Mouse (Mus musculus) forebrain, postnatal 0 days (tissue): Measurements from ENCODE around the gene Myo5a. TPM values are rescaled to one million over a fixed set of nuclear protein-coding genes. Genes with fewer than 3 reads are reported as not detected.

ENCODE experiments used
- ATAC-seq: fragments of 200-750 bp; cut with Nextera tagmentation; 2 replicates; pipeline ENCODE4 v1.8.0; 2017; ENCODE audit warnings: mild to moderate bottlenecking, moderate library complexity
- DNase-seq: peaks from one replicate; pipeline ENCODE4 v3.0.0-alpha.2; 2015
- H3K27ac ChIP-seq: fragments of 300-500 bp; sonication (generic); 2 replicates; pipeline ENCODE4 v1.5.1; 2014; ENCODE audit warnings: low read depth, mild to moderate bottlenecking, antibody characterized with exemption, low read length, moderate library complexity, mixed read lengths
- H3K27me3 ChIP-seq: fragments of 300-500 bp; sonication (generic); 2 replicates; pipeline ENCODE4 v1.6.1; 2014; ENCODE audit warnings: mild to moderate bottlenecking, low read length, mixed read lengths; ENCODE audit not compliant: insufficient read depth
- H3K36me3 ChIP-seq: fragments of 300-500 bp; sonication (generic); 2 replicates; pipeline ENCODE4 v1.6.1; 2014; ENCODE audit warnings: mild to moderate bottlenecking, moderate library complexity; ENCODE audit not compliant: insufficient read depth
- H3K4me1 ChIP-seq: fragments of 300-500 bp; sonication (generic); 2 replicates; pipeline ENCODE4 v1.6.1; 2014; ENCODE audit warnings: antibody characterized with exemption; ENCODE audit not compliant: insufficient read depth
- H3K4me2 ChIP-seq: fragments of 300-500 bp; sonication (generic); 2 replicates; pipeline ENCODE4 v1.6.1; 2014; ENCODE audit warnings: low read depth, mild to moderate bottlenecking, moderate library complexity
- H3K4me3 ChIP-seq: fragments of 300-500 bp; sonication (generic); 2 replicates; pipeline ENCODE4 v1.5.1; 2014; ENCODE audit warnings: low read depth, low read length, mixed read lengths
- H3K9ac ChIP-seq: fragments of 300-500 bp; sonication (generic); 2 replicates; pipeline ENCODE4 v1.6.1; 2014; ENCODE audit warnings: mild to moderate bottlenecking
- H3K9me3 ChIP-seq: fragments of 300-500 bp; sonication (generic); 2 replicates; pipeline ENCODE4 v1.6.1; 2016; ENCODE audit warnings: low read length
- CTCF ChIP-seq: sonication (generic); IDR thresholded peaks from 2 replicates; pipeline ENCODE4 v1.5.1; 2016; ENCODE audit warnings: antibody characterized with exemption, control low read depth, low read depth
- WGBS: fragments of 180-500 bp; shearing (Covaris S2); extraction: QIAGEN DNeasy Blood & Tissue Kit; methylation state at CpG from one replicate; pipeline ENCODE4 v1.1.7; 2014; 5-methylcytosine and 5-hydroxymethylcytosine counted together
- polyA plus RNA-seq: library from polyadenylated mRNA; unstranded; fragments of >200 nt; fragmentation: Nextera tagmentation; extraction: Ambion mirVana; gene quantifications from 2 replicates; pipeline ENCODE4 v1.2.1, GENCODE M21; 2015
- total RNA-seq: library from RNA; depleted of rRNA; stranded (reverse); fragments of >200 nt; gene quantifications from 2 replicates; pipeline ENCODE4 v1.2.3, GENCODE M21; 2014; rRNA removed

Myo5a gene
- total RNA-seq, result 146 and 166 TPM in 2 replicates
- 18.0 and 34.9 TPM in 2 replicates for polyA plus RNA-seq

- DNase-seq, result no peak
- Histone ChIP-seq H3K4me3 (peak within 1 kb of the TSS; percentile 82), H3K27me3 (no peaks in the 10 kb centered on the region), H3K4me1 (peaks cover 15% of the 10 kb centered on the region; the same call in 1 of the 2 replicates), H3K27ac (peak within 1 kb of the TSS; percentile 98), H3K4me2 (peak within 1 kb of the TSS; percentile 71), H3K9me3 (no peaks in the 10 kb centered on the region), H3K9ac (peak within 1 kb of the TSS; percentile 94), H3K36me3 (no peaks in the 10 kb centered on the region)
- WGBS, result 19% methylated on average over 23 of the region's 23 CpGs
- no peak for TF ChIP-seq CTCF
- peak; percentile 57 for ATAC-seq
Observed at GRCm38 (mm10) chr9:75070457-75071028, at the start of gene Myo5a. Gene Myo5a, plus strand, starts transcription at chr9:75071015.

GRCm38 (mm10) chr9:75022546-75022945 lies 48.3 kb upstream of the Myo5a start:
- Histone ChIP-seq H3K27ac (no peak overlapping the region), H3K4me3 (no peak overlapping the region), H3K4me1 (no peaks in the 10 kb centered on the region), H3K4me2 (no peak overlapping the region), H3K36me3 (peaks cover 51% of the 10 kb centered on the region), H3K9ac (no peak overlapping the region), H3K9me3 (no peaks in the 10 kb centered on the region), H3K27me3 (no peaks in the 10 kb centered on the region)
- TF ChIP-seq CTCF, result no peak
- DNase-seq (no peak), ATAC-seq (no peak)
- WGBS, result 92% methylated on average over 7 of the region's 7 CpGs

GRCm38 (mm10) chr9:75023150-75023894 lies 47.5 kb upstream of the Myo5a start:
- H3K9me3 ChIP-seq, result no peaks in the 10 kb centered on the region
- ATAC-seq, result no peak
- no peak for TF ChIP-seq CTCF
- H3K36me3 ChIP-seq, result peaks cover 47% of the 10 kb centered on the region
- H3K27me3 ChIP-seq, result no peaks in the 10 kb centered on the region
- DNase-seq, result no peak
- H3K4me2 ChIP-seq, result no peak overlapping the region
- no peak overlapping the region for H3K27ac ChIP-seq
- H3K9ac ChIP-seq, result no peak overlapping the region
- H3K4me1 ChIP-seq, result no peaks in the 10 kb centered on the region
- no peak overlapping the region for H3K4me3 ChIP-seq
- 89% methylated on average over 5 of the region's 5 CpGs for WGBS

- no peak for ATAC-seq
- no peak for DNase-seq
- Histone ChIP-seq H3K9ac (no peak overlapping the region), H3K4me2 (no peak overlapping the region), H3K9me3 (no peaks in the 10 kb centered on the region), H3K4me1 (no peaks in the 10 kb centered on the region), H3K27me3 (no peaks in the 10 kb centered on the region), H3K4me3 (no peak overlapping the region), H3K36me3 (peaks cover 43% of the 10 kb centered on the region), H3K27ac (no peak overlapping the region)
- no peak for TF ChIP-seq CTCF
- 75% methylated on average over 7 of the region's 7 CpGs for WGBS
Observed at GRCm38 (mm10) chr9:75024089-75024488, 46.7 kb upstream of the Myo5a start.

- ATAC-seq (no peak), DNase-seq (no peak)
- H3K27ac ChIP-seq, result no peak overlapping the region
- peak; percentile 60 for TF ChIP-seq CTCF
- H3K36me3 ChIP-seq, result peaks cover 28% of the 10 kb centered on the region
- no peaks in the 10 kb centered on the region for H3K4me1 ChIP-seq
- no peak overlapping the region for H3K4me3 ChIP-seq
- H3K9me3 ChIP-seq, result no peaks in the 10 kb centered on the region
- no peak overlapping the region for H3K9ac ChIP-seq
- H3K4me2 ChIP-seq, result no peak overlapping the region
- no peaks in the 10 kb centered on the region for H3K27me3 ChIP-seq
- 66% methylated on average over 6 of the region's 6 CpGs for WGBS
Observed at GRCm38 (mm10) chr9:75025689-75026088, 45.1 kb upstream of the Myo5a start.

GRCm38 (mm10) chr9:75032408-75032807 lies 38.4 kb upstream of the Myo5a start:
- no peak for TF ChIP-seq CTCF
- Histone ChIP-seq H3K27me3 (no peaks in the 10 kb centered on the region), H3K4me2 (no peak overlapping the region), H3K4me3 (no peak overlapping the region), H3K27ac (no peak overlapping the region), H3K9ac (no peak overlapping the region), H3K9me3 (no peaks in the 10 kb centered on the region), H3K36me3 (peaks cover 9% of the 10 kb centered on the region; the same call in 1 of the 2 replicates), H3K4me1 (peaks cover 3% of the 10 kb centered on the region; the same call in 1 of the 2 replicates)
- 89% methylated on average over 1 of the region's 1 CpGs for WGBS
- DNase-seq (no peak), ATAC-seq (no peak)

GRCm38 (mm10) chr9:75033141-75033540 lies 37.7 kb upstream of the Myo5a start:
- WGBS, result 48% methylated on average over 7 of the region's 7 CpGs
- peak; percentile 62 for TF ChIP-seq CTCF
- no peak; the same call in 1 of the 2 replicates for ATAC-seq

More at GRCm38 (mm10) chr9:75033141-75033540, 37.7 kb upstream of the Myo5a start:
- peak; percentile 50 for DNase-seq
- Histone ChIP-seq H3K9me3 (no peaks in the 10 kb centered on the region), H3K27me3 (no peaks in the 10 kb centered on the region), H3K36me3 (peaks cover 9% of the 10 kb centered on the region; the same call in 1 of the 2 replicates), H3K4me2 (no peak overlapping the region), H3K27ac (no peak overlapping the region), H3K4me1 (peaks cover 3% of the 10 kb centered on the region; the same call in 1 of the 2 replicates), H3K9ac (no peak overlapping the region), H3K4me3 (no peak overlapping the region)
